Mouse (Mus musculus): ENCODE data around the gene Ninj1.

Ninj1 gene

GRCm38 (mm10) chr13:49172335-49172734 is 14.9 kb upstream of the Ninj1 start:
- peak; percentile 86 to 88 for DNase-seq

- DNase-seq = peak; percentile 96 to 97
Measured at GRCm38 (mm10) chr13:49172971-49173596, 14.2 kb upstream of the Ninj1 start.

GRCm38 (mm10) chr13:49175509-49175908 is 11.8 kb upstream of the Ninj1 start:
- no peak for DNase-seq

GRCm38 (mm10) chr13:49178839-49179585 is 8.3 kb upstream of the Ninj1 start:
- peak; percentile 95 for DNase-seq

GRCm38 (mm10) chr13:49180274-49180673 is 7.0 kb upstream of the Ninj1 start:
- DNase-seq = no peak

- no peak for DNase-seq
Measured at GRCm38 (mm10) chr13:49180691-49181090, 6.6 kb upstream of the Ninj1 start.

- peak; percentile 80 to 89 for DNase-seq
Measured at GRCm38 (mm10) chr13:49181411-49181984, 5.8 kb upstream of the Ninj1 start.

GRCm38 (mm10) chr13:49183161-49183560 is 4.1 kb upstream of the Ninj1 start:
- no peak for DNase-seq

- DNase-seq = no peak
Measured at GRCm38 (mm10) chr13:49183646-49184045, 3.6 kb upstream of the Ninj1 start.

GRCm38 (mm10) chr13:49186798-49187287 is 442 bp upstream of the Ninj1 start:
- peak; percentile 37 to 44 for DNase-seq

GRCm38 (mm10) chr13:49188219-49188965 is 1.1 kb downstream of the Ninj1 start:
- DNase-seq = no peak

- DNase-seq = no peak
Measured at GRCm38 (mm10) chr13:49188966-49189360, 1.7 kb downstream of the Ninj1 start.

- DNase-seq = no peak
Measured at GRCm38 (mm10) chr13:49189970-49190870, 2.9 kb downstream of the Ninj1 start.

- DNase-seq = no peak
Measured at GRCm38 (mm10) chr13:49190876-49191672, 3.8 kb downstream of the Ninj1 start.

- DNase-seq = no peak
Measured at GRCm38 (mm10) chr13:49191673-49192035, 4.4 kb downstream of the Ninj1 start.

- no peak for DNase-seq
Measured at GRCm38 (mm10) chr13:49192156-49192855, 5.0 kb downstream of the Ninj1 start.

GRCm38 (mm10) chr13:49193650-49194049 is 6.4 kb downstream of the Ninj1 start:
- DNase-seq = no peak

GRCm38 (mm10) chr13:49194811-49195210 is 7.5 kb downstream of the Ninj1 start:
- no peak for DNase-seq

- DNase-seq = no peak
Measured at GRCm38 (mm10) chr13:49195651-49196050, 8.4 kb downstream of the Ninj1 start.

- DNase-seq = no peak
Measured at GRCm38 (mm10) chr13:49196211-49196610, 8.9 kb downstream of the Ninj1 start.

GRCm38 (mm10) chr13:49196766-49197165 is 9.5 kb downstream of the Ninj1 start:
- no peak for DNase-seq

Data from cerebellum, postnatal 25 days (tissue).